7 mouse cellular contexts compared by ENCODE assay signal in genomic region chr4:43266623-43267322, GRCm38 (mm10). TPM values are rescaled to one million over a fixed set of nuclear protein-coding genes. Genes with fewer than 3 reads are reported as not detected.
DNase-seq lines count a peak whose midpoint lies in the region; ATAC-seq lines count a peak whose summit lies in the region.

TSS of gene Atp8b5 (plus strand) at chr4:43267159.

- H3K4me1 ChIP-seq in embryonic facial prominence, embryonic 11.5 days (ENCODE audit: control insufficient read depth, insufficient read depth, low read length), result no peaks in the 10 kb centered on the region
- peaks cover 5% of the 10 kb centered on the region for H3K4me1 ChIP-seq in midbrain, embryonic 12.5 days

- H3K4me3 ChIP-seq in embryonic facial prominence, embryonic 11.5 days (ENCODE audit: low read depth, low read length), result peak within 1 kb of the TSS; percentile 37
- peak within 1 kb of the TSS; percentile 42 for H3K4me3 ChIP-seq in midbrain, embryonic 12.5 days

- ATAC-seq in embryonic facial prominence, embryonic 11.5 days (replicated peaks; ENCODE audit: insufficient number of reproducible peaks, low FRiP score, low TSS enrichment, low read depth), result peak; percentile 84
- ATAC-seq in granulocyte monocyte progenitor cell, adult 5-6 weeks (replicated peaks; ENCODE audit: poor library complexity, severe bottlenecking), result peak; percentile 90
- peak; percentile 73 for ATAC-seq in midbrain, embryonic 12.5 days (ENCODE audit: low FRiP score, low read depth)

- peak within 1 kb of the TSS; percentile 68 for H3K4me2 ChIP-seq in embryonic facial prominence, embryonic 11.5 days (ENCODE audit: low read depth, low read length)
- H3K4me2 ChIP-seq in midbrain, embryonic 12.5 days (replicated peaks), result peak within 1 kb of the TSS; percentile 64

- H3K27ac ChIP-seq in embryonic facial prominence, embryonic 11.5 days (replicated peaks; ENCODE audit: low read depth, low read length), result no peak within 1 kb of the TSS
- H3K27ac ChIP-seq in midbrain, embryonic 12.5 days (replicated peaks), result peak within 1 kb of the TSS; percentile 50

- H3K36me3 ChIP-seq in embryonic facial prominence, embryonic 11.5 days (replicated peaks; ENCODE audit: control insufficient read depth, insufficient read depth, low read depth, low read length), result no peaks in the 10 kb centered on the region
- H3K36me3 ChIP-seq in midbrain, embryonic 12.5 days, result peaks cover 14% of the 10 kb centered on the region; the same call in 1 of the 2 replicates

- peak; percentile 84 for DNase-seq in adrenal gland, postnatal 25 days
- DNase-seq in embryonic facial prominence, embryonic 11.5 days (ENCODE audit: low spot score), result peak; percentile 89
- DNase-seq in kidney, adult 11 months, result peak; percentile 85
- peak; percentile 83 for DNase-seq in left cerebral cortex, postnatal 4 days
- DNase-seq in spleen, adult 12 weeks (ENCODE audit: low spot score), result peak; percentile 17

- H3K9ac ChIP-seq in embryonic facial prominence, embryonic 11.5 days (replicated peaks; ENCODE audit: low read length), result peak within 1 kb of the TSS; percentile 59
- H3K9ac ChIP-seq in midbrain, embryonic 12.5 days (replicated peaks), result peak within 1 kb of the TSS; percentile 46

- intact Hi-C loops in left cerebral cortex, postnatal 4 days (cut with DNase I), result loop anchor here (5.0 kb wide), 1 partner anchor 156 kb away; no protein-coding TSS in a partner anchor

- no peaks in the 10 kb centered on the region for H3K27me3 ChIP-seq in embryonic facial prominence, embryonic 11.5 days (ENCODE audit: control insufficient read depth, insufficient read depth, low read length)
- no peaks in the 10 kb centered on the region for H3K27me3 ChIP-seq in midbrain, embryonic 12.5 days

- no peaks in the 10 kb centered on the region for H3K9me3 ChIP-seq in embryonic facial prominence, embryonic 11.5 days (replicated peaks; ENCODE audit: control insufficient read depth, low read length)
- H3K9me3 ChIP-seq in midbrain, embryonic 12.5 days, result no peaks in the 10 kb centered on the region

- 2% methylated on average over 19 of the region's 19 CpGs for WGBS in embryonic facial prominence, embryonic 11.5 days
- WGBS in midbrain, embryonic 12.5 days, result 1% methylated on average over 19 of the region's 19 CpGs

RNA-seq across cellular contexts. Expression of gene Atp8b5, which starts in this region (rescaled TPM):
- 0.57 and 1.2 TPM in 2 replicates for total RNA-seq in adrenal gland, postnatal 25 days (2021)
- 0.40 and 0.58 TPM in 2 replicates for polyA plus RNA-seq in embryonic facial prominence, embryonic 11.5 days (2014; fragmentation: Nextera tagmentation; extraction: Ambion mirVana)
- 0.21 TPM in 1 of 2 replicates, not detected in the other for total RNA-seq in granulocyte monocyte progenitor cell, adult 5-6 weeks (2014; fragmentation: Nextera tagmentation)
- 0.05 TPM in 1 of 2 replicates, not detected in the other for total RNA-seq in granulocyte monocyte progenitor cell, adult 5-6 weeks (2017)
- under 1 TPM; 0.26 to 0.34 TPM for total RNA-seq in left cerebral cortex, postnatal 4 days (2021)
- 0.22 and 0.46 TPM in 2 replicates for polyA plus RNA-seq in midbrain, embryonic 12.5 days (2016; fragmentation: Nextera tagmentation; extraction: Ambion mirVana)

Comparison
In these comparisons a context has a peak if more than half of its experiments do, and no peak if none do; other contexts are left out.
1. Peak in DNase-seq, ATAC-seq, H3K4me3 ChIP-seq, H3K9ac ChIP-seq and H3K4me2 ChIP-seq in embryonic facial prominence, embryonic 11.5 days; RNA of the gene not detected or under 1 TPM.
2. Peak in ATAC-seq in granulocyte monocyte progenitor cell, adult 5-6 weeks; RNA of the gene not detected or under 1 TPM.
3. Peak in DNase-seq in left cerebral cortex, postnatal 4 days; RNA of the gene not detected or under 1 TPM.
4. Peak in ATAC-seq, H3K4me3 ChIP-seq, H3K27ac ChIP-seq, H3K9ac ChIP-seq and H3K4me2 ChIP-seq in midbrain, embryonic 12.5 days; RNA of the gene not detected or under 1 TPM.
5. DNase-seq: peak in every context shown above with its lines; median percentile 89 in embryonic facial prominence, embryonic 11.5 days; 85 in kidney, adult 11 months; 84 in adrenal gland, postnatal 25 days; 83 in left cerebral cortex, postnatal 4 days; 17 in spleen, adult 12 weeks.